Mouse (Mus musculus) lung, postnatal 10 days (tissue): ENCODE measurements around the gene Fdxr.

Experiments
- DNase-seq: peaks from one replicate; pipeline ENCODE4 v3.0.0; 2021

Fdxr gene

GRCm38 (mm10) chr11:115288305-115288704, 11.5 kb upstream of the Fdxr start:
- no peak for DNase-seq

GRCm38 (mm10) chr11:115287386-115287785, 10.5 kb upstream of the Fdxr start:
- DNase-seq, result no peak

- no peak for DNase-seq
Observed at GRCm38 (mm10) chr11:115286201-115286993, 9.5 kb upstream of the Fdxr start.

GRCm38 (mm10) chr11:115285282-115285681, 8.4 kb upstream of the Fdxr start:
- DNase-seq, result no peak

- DNase-seq, result no peak
Observed at GRCm38 (mm10) chr11:115283891-115284620, 7.2 kb upstream of the Fdxr start.

GRCm38 (mm10) chr11:115283486-115283765, 6.6 kb upstream of the Fdxr start:
- DNase-seq, result no peak

GRCm38 (mm10) chr11:115282723-115283485, 6.1 kb upstream of the Fdxr start:
- no peak for DNase-seq

GRCm38 (mm10) chr11:115282295-115282694, 5.4 kb upstream of the Fdxr start:
- no peak for DNase-seq

- no peak for DNase-seq
Observed at GRCm38 (mm10) chr11:115279726-115280125, 2.9 kb upstream of the Fdxr start.

GRCm38 (mm10) chr11:115278176-115278575, 1.3 kb upstream of the Fdxr start:
- DNase-seq, result no peak

GRCm38 (mm10) chr11:115277604-115277975, 740 bp upstream of the Fdxr start:
- DNase-seq, result no peak

GRCm38 (mm10) chr11:115275954-115276353, 896 bp downstream of the Fdxr start:
- no peak for DNase-seq

- no peak for DNase-seq
Observed at GRCm38 (mm10) chr11:115275509-115275908, 1.3 kb downstream of the Fdxr start.

- DNase-seq, result no peak
Observed at GRCm38 (mm10) chr11:115274771-115275170, 2.1 kb downstream of the Fdxr start.

GRCm38 (mm10) chr11:115274178-115274577, 2.7 kb downstream of the Fdxr start:
- DNase-seq, result no peak

- no peak for DNase-seq
Observed at GRCm38 (mm10) chr11:115273735-115274134, 3.1 kb downstream of the Fdxr start.

GRCm38 (mm10) chr11:115272894-115273498, 3.9 kb downstream of the Fdxr start:
- no peak for DNase-seq

GRCm38 (mm10) chr11:115271481-115271880, 5.4 kb downstream of the Fdxr start:
- no peak for DNase-seq

- DNase-seq, result no peak
Observed at GRCm38 (mm10) chr11:115271052-115271451, 5.8 kb downstream of the Fdxr start.

- DNase-seq, result peak; percentile 87
Observed at GRCm38 (mm10) chr11:115270148-115270861, 6.5 kb downstream of the Fdxr start.

GRCm38 (mm10) chr11:115269330-115270066, 7.4 kb downstream of the Fdxr start:
- DNase-seq, result no peak

- no peak for DNase-seq
Observed at GRCm38 (mm10) chr11:115267958-115268357, 8.9 kb downstream of the Fdxr start.
